Mouse (Mus musculus) midbrain, embryonic 14.5 days (tissue): ENCODE results near the gene Chn2. TPM values are rescaled to one million over a fixed set of nuclear protein-coding genes. Genes with fewer than 3 reads are reported as not detected.

ENCODE experiments used
- ATAC-seq: fragments of 200-750 bp; cut with Nextera tagmentation; 2 replicates; pipeline ENCODE4 v1.8.0; 2017; ENCODE audit warnings: moderate number of reproducible peaks, moderate library complexity; ENCODE audit not compliant: low FRiP score, low TSS enrichment
- DNase-seq: peaks from one replicate; pipeline ENCODE4 v3.0.0-alpha.2; 2015
- H3K27ac ChIP-seq: fragments of 300-500 bp; sonication (generic); replicated peaks from 2 replicates; pipeline ENCODE4 v1.5.1; 2014; ENCODE audit warnings: mild to moderate bottlenecking, low read depth, low read length, moderate library complexity
- H3K27me3 ChIP-seq: fragments of 300-500 bp; sonication (generic); 2 replicates; pipeline ENCODE4 v1.6.1; 2014; ENCODE audit warnings: low read length, control low read depth, mixed read lengths; ENCODE audit not compliant: control insufficient read depth, insufficient read depth
- H3K36me3 ChIP-seq: fragments of 300-500 bp; sonication (generic); 2 replicates; pipeline ENCODE4 v1.6.1; 2014; ENCODE audit warnings: low read length, control low read depth; ENCODE audit not compliant: control insufficient read depth, insufficient read depth
- H3K4me1 ChIP-seq: fragments of 300-500 bp; sonication (generic); 2 replicates; pipeline ENCODE4 v1.6.1; 2014; ENCODE audit warnings: mild to moderate bottlenecking, antibody characterized with exemption, low read length, control low read depth; ENCODE audit not compliant: control insufficient read depth, insufficient read depth
- H3K4me2 ChIP-seq: fragments of 300-500 bp; sonication (generic); 2 replicates; pipeline ENCODE4 v1.6.1; 2014; ENCODE audit warnings: mild to moderate bottlenecking, low read length, moderate library complexity
- H3K4me3 ChIP-seq: fragments of 300-500 bp; sonication (generic); replicated peaks from 2 replicates; pipeline ENCODE4 v1.5.1; 2014; ENCODE audit warnings: low read depth, low read length
- H3K9ac ChIP-seq: fragments of 300-500 bp; sonication (generic); replicated peaks from 2 replicates; pipeline ENCODE4 v1.6.1; 2014; ENCODE audit warnings: mild to moderate bottlenecking, low read length, moderate library complexity
- H3K9me3 ChIP-seq: fragments of 300-500 bp; sonication (generic); 2 replicates; pipeline ENCODE4 v1.6.1; 2016; ENCODE audit warnings: low read length, control low read depth, mixed read lengths; ENCODE audit not compliant: control insufficient read depth
- WGBS: fragments of 180-500 bp; shearing (Covaris S2); extraction: QIAGEN DNeasy Blood & Tissue Kit; methylation state at CpG from one replicate; pipeline ENCODE4 v1.1.7; 2014; 5-methylcytosine and 5-hydroxymethylcytosine counted together
- polyA plus RNA-seq: library from polyadenylated mRNA; unstranded; fragments of >200 nt; fragmentation: Nextera tagmentation; extraction: Ambion mirVana; gene quantifications from 2 replicates; pipeline ENCODE4 v1.2.1, GENCODE M21; 2014

Chn2 gene
- polyA plus RNA-seq, 1 experiment from 2014 or later, result 40.6 TPM

GRCm38 (mm10) chr6:54213743-54214142 lies 174.4 kb downstream of the Chn2 start:
- Histone ChIP-seq H3K9ac (no peak overlapping the region), H3K27ac (no peak overlapping the region), H3K36me3 (no peaks in the 10 kb centered on the region), H3K4me3 (no peak overlapping the region), H3K9me3 (no peaks in the 10 kb centered on the region), H3K27me3 (peaks cover 2% of the 10 kb centered on the region; the same call in 1 of the 2 replicates), H3K4me2 (no peak overlapping the region), H3K4me1 (no peaks in the 10 kb centered on the region; the same call in 1 of the 2 replicates)
- DNase-seq (no peak), ATAC-seq (no peak)
- 87% methylated on average over 7 of the region's 7 CpGs for WGBS

GRCm38 (mm10) chr6:54215636-54216035 lies 176.3 kb downstream of the Chn2 start:
- no peak overlapping the region for H3K27ac ChIP-seq
- H3K9ac ChIP-seq, result no peak overlapping the region
- no peak overlapping the region for H3K4me3 ChIP-seq
- WGBS, result 91% methylated on average over 8 of the region's 8 CpGs
- no peaks in the 10 kb centered on the region for H3K27me3 ChIP-seq
- no peak for DNase-seq
- peaks cover 4% of the 10 kb centered on the region; the same call in 1 of the 2 replicates for H3K36me3 ChIP-seq
- H3K4me2 ChIP-seq, result no peak overlapping the region
- no peak for ATAC-seq
- no peaks in the 10 kb centered on the region for H3K9me3 ChIP-seq
- no peaks in the 10 kb centered on the region; the same call in 1 of the 2 replicates for H3K4me1 ChIP-seq

GRCm38 (mm10) chr6:54216512-54216911 lies 177.2 kb downstream of the Chn2 start:
- H3K4me2 ChIP-seq, result no peak overlapping the region
- H3K4me1 ChIP-seq, result no peaks in the 10 kb centered on the region
- no peak for DNase-seq
- H3K27ac ChIP-seq, result no peak overlapping the region
- no peak overlapping the region for H3K4me3 ChIP-seq
- peaks cover 4% of the 10 kb centered on the region; the same call in 1 of the 2 replicates for H3K36me3 ChIP-seq
- no peak overlapping the region for H3K9ac ChIP-seq
- no peaks in the 10 kb centered on the region for H3K9me3 ChIP-seq
- ATAC-seq, result no peak
- no peaks in the 10 kb centered on the region for H3K27me3 ChIP-seq
- 83% methylated on average over 5 of the region's 5 CpGs for WGBS

GRCm38 (mm10) chr6:54220124-54220523 lies 180.8 kb downstream of the Chn2 start:
- H3K4me2 ChIP-seq, result no peak overlapping the region
- H3K27ac ChIP-seq, result no peak overlapping the region
- 0 out of 2 replicates have a peak, but pooled peaks cover 4% of the 10 kb centered on the region for H3K27me3 ChIP-seq
- H3K9me3 ChIP-seq, result no peaks in the 10 kb centered on the region
- DNase-seq (no peak), ATAC-seq (no peak)
- H3K4me3 ChIP-seq, result no peak overlapping the region
- H3K4me1 ChIP-seq, result peaks cover 6% of the 10 kb centered on the region; the same call in 1 of the 2 replicates
- peaks cover 4% of the 10 kb centered on the region; the same call in 1 of the 2 replicates for H3K36me3 ChIP-seq
- 92% methylated on average over 14 of the region's 14 CpGs for WGBS
- no peak overlapping the region for H3K9ac ChIP-seq

GRCm38 (mm10) chr6:54223529-54223928 lies 184.2 kb downstream of the Chn2 start:
- Histone ChIP-seq H3K4me1 (peaks cover 7% of the 10 kb centered on the region; the same call in 1 of the 2 replicates), H3K9ac (no peak overlapping the region), H3K4me3 (no peak overlapping the region), H3K36me3 (peaks cover 4% of the 10 kb centered on the region; the same call in 1 of the 2 replicates), H3K27me3 (0 out of 2 replicates have a peak, but pooled peaks cover 4% of the 10 kb centered on the region), H3K9me3 (no peaks in the 10 kb centered on the region), H3K4me2 (no peak overlapping the region), H3K27ac (no peak overlapping the region)
- WGBS, result 90% methylated on average over 4 of the region's 4 CpGs
- DNase-seq (no peak), ATAC-seq (no peak)

GRCm38 (mm10) chr6:54224325-54224724 lies 185.0 kb downstream of the Chn2 start:
- Histone ChIP-seq H3K4me3 (no peak overlapping the region), H3K4me1 (peaks cover 7% of the 10 kb centered on the region; the same call in 1 of the 2 replicates), H3K36me3 (peaks cover 4% of the 10 kb centered on the region; the same call in 1 of the 2 replicates), H3K4me2 (no peak overlapping the region), H3K27me3 (0 out of 2 replicates have a peak, but pooled peaks cover 4% of the 10 kb centered on the region), H3K9me3 (no peaks in the 10 kb centered on the region), H3K27ac (no peak overlapping the region), H3K9ac (no peak overlapping the region)
- WGBS, result 40% methylated on average over 11 of the region's 11 CpGs
- ATAC-seq, result no peak
- no peak for DNase-seq

- Histone ChIP-seq H3K9me3 (no peaks in the 10 kb centered on the region), H3K4me3 (no peak overlapping the region), H3K36me3 (peaks cover 3% of the 10 kb centered on the region; the same call in 1 of the 2 replicates), H3K27me3 (0 out of 2 replicates have a peak, but pooled peaks cover 4% of the 10 kb centered on the region), H3K4me2 (no peak overlapping the region), H3K27ac (no peak overlapping the region), H3K9ac (no peak overlapping the region), H3K4me1 (peaks cover 7% of the 10 kb centered on the region; the same call in 1 of the 2 replicates)
- ATAC-seq (no peak), DNase-seq (peak; percentile 59)
- WGBS, result 49% methylated on average over 4 of the region's 4 CpGs
These were observed 186.0 kb downstream of the Chn2 start for GRCm38 (mm10) chr6:54225327-54225726.

GRCm38 (mm10) chr6:54227061-54227460 lies 187.7 kb downstream of the Chn2 start:
- Histone ChIP-seq H3K4me1 (peaks cover 7% of the 10 kb centered on the region; the same call in 1 of the 2 replicates), H3K4me2 (no peak overlapping the region), H3K27me3 (0 out of 2 replicates have a peak, but pooled peaks cover 4% of the 10 kb centered on the region), H3K9me3 (no peaks in the 10 kb centered on the region), H3K27ac (no peak overlapping the region), H3K9ac (no peak overlapping the region), H3K36me3 (no peaks in the 10 kb centered on the region), H3K4me3 (no peak overlapping the region)
- no peak for ATAC-seq
- DNase-seq, result no peak
- WGBS, result 89% methylated on average over 3 of the region's 3 CpGs

- no peaks in the 10 kb centered on the region for H3K36me3 ChIP-seq
- H3K9me3 ChIP-seq, result no peaks in the 10 kb centered on the region
- H3K4me3 ChIP-seq, result no peak overlapping the region
- H3K9ac ChIP-seq, result no peak overlapping the region
- DNase-seq (no peak), ATAC-seq (no peak)
- 45% methylated on average over 9 of the region's 9 CpGs for WGBS
- H3K4me2 ChIP-seq, result no peak overlapping the region
- peaks cover 7% of the 10 kb centered on the region; the same call in 1 of the 2 replicates for H3K4me1 ChIP-seq
- H3K27ac ChIP-seq, result no peak overlapping the region
- 0 out of 2 replicates have a peak, but pooled peaks cover 4% of the 10 kb centered on the region for H3K27me3 ChIP-seq
These were observed 189.1 kb downstream of the Chn2 start for GRCm38 (mm10) chr6:54228421-54228820.
